Mouse (Mus musculus) liver, embryonic 14.5 days (tissue): ENCODE results near the gene Prrg2. TPM values are rescaled to one million over a fixed set of nuclear protein-coding genes. Genes with fewer than 3 reads are reported as not detected.

Source experiments
- ATAC-seq: fragments of 200-750 bp; cut with Nextera tagmentation; 2 replicates; pipeline ENCODE4 v1.8.0; 2017; ENCODE audit warnings: moderate number of reproducible peaks, mild to moderate bottlenecking, moderate library complexity; ENCODE audit not compliant: insufficient read depth
- DNase-seq, 3 experiments: peaks; one replicate each; pipeline ENCODE4 v3.0.0-alpha.2; 2012 to 2013; ENCODE audit warnings: low read depth in 3 of 3, low spot score in 3 of 3
- H3K27ac ChIP-seq: fragments of 300-500 bp; sonication (generic); 2 replicates; pipeline ENCODE4 v1.5.1; 2014; ENCODE audit warnings: moderate library complexity, mild to moderate bottlenecking, control low read depth, inconsistent platforms
- H3K27me3 ChIP-seq: fragments of 300-500 bp; sonication (generic); 2 replicates; pipeline ENCODE4 v1.6.1; 2014; ENCODE audit warnings: mild to moderate bottlenecking, low read length, moderate library complexity; ENCODE audit not compliant: control insufficient read depth, insufficient read depth
- H3K36me3 ChIP-seq: fragments of 300-500 bp; sonication (generic); replicated peaks from 2 replicates; pipeline ENCODE4 v1.6.1; 2014; ENCODE audit warnings: low read depth; ENCODE audit not compliant: control insufficient read depth, insufficient read depth
- H3K4me1 ChIP-seq, 2 experiments: fragments of 200-500 bp in 1 of 2; fragments of 300-500 bp in 1 of 2; sonication (generic) in 1 of 2; replicated peaks; 2 replicates each; pipeline ENCODE4 v1.6.1; 2012 to 2014; ENCODE audit warnings: antibody characterized with exemption in 1 of 2, inconsistent platforms in 1 of 2, low read length in 1 of 2; ENCODE audit not compliant: control insufficient read depth in 2 of 2, insufficient read depth in 2 of 2
- H3K4me2 ChIP-seq: fragments of 300-500 bp; sonication (generic); 2 replicates; pipeline ENCODE4 v1.6.1; 2014; ENCODE audit warnings: low read depth, mild to moderate bottlenecking, control low read depth, moderate library complexity
- H3K4me3 ChIP-seq, 2 experiments: fragments of 200-500 bp in 1 of 2; fragments of 300-500 bp in 1 of 2; sonication (generic) in 1 of 2; 2 replicates each; pipeline ENCODE4 v1.5.1; 2012 to 2014; ENCODE audit warnings: low read depth in 2 of 2, low read length in 2 of 2, mild to moderate bottlenecking in 2 of 2, control low read depth in 1 of 2, inconsistent platforms in 1 of 2, moderate library complexity in 1 of 2; ENCODE audit not compliant: insufficient read depth in 1 of 2
- H3K9ac ChIP-seq: fragments of 300-500 bp; sonication (generic); replicated peaks from 2 replicates; pipeline ENCODE4 v1.6.1; 2014; ENCODE audit warnings: mild to moderate bottlenecking, control low read depth, moderate library complexity
- H3K9me3 ChIP-seq: fragments of 300-500 bp; sonication (generic); 2 replicates; pipeline ENCODE4 v1.6.1; 2016; ENCODE audit warnings: low read length, mixed read lengths; ENCODE audit not compliant: control insufficient read depth
- CTCF ChIP-seq: IDR thresholded peaks from 2 replicates; pipeline ENCODE4 v1.5.1; 2016; ENCODE audit warnings: antibody characterized with exemption, low read depth, control low read depth
- EP300 ChIP-seq: IDR thresholded peaks from 2 replicates; pipeline ENCODE4 v1.6.1; 2016; ENCODE audit warnings: antibody characterized with exemption, low read depth
- WGBS: fragments of 180-500 bp; shearing (Covaris S2); extraction: QIAGEN DNeasy Blood & Tissue Kit; methylation state at CpG from one replicate; pipeline ENCODE4 v1.1.7; 2014; ENCODE audit not compliant: insufficient replicate concordance; 5-methylcytosine and 5-hydroxymethylcytosine counted together
- polyA plus RNA-seq, 2 experiments: library from polyadenylated mRNA; depleted of rRNA in 1 of 2; stranded (reverse) in 1 of 2; unstranded in 1 of 2; fragments of >200 nt; fragmentation: Nextera tagmentation in 1 of 2; extraction: Ambion mirVana in 1 of 2; gene quantifications; 2 replicates each; pipeline versions ENCODE4 v1.2.1 to v1.2.3; 2012 to 2014

The Prrg2 gene
- polyA plus RNA-seq, 2 experiments = 6.2 to 8.5 TPM

GRCm38 (mm10) chr7:45037720-45038361 lies 24.6 kb downstream of the Prrg2 start:
- DNase-seq (peak in 1 of 3 experiments; percentile 40), ATAC-seq (peak; percentile 55; the same call in 1 of the 2 replicates)
- H3K36me3 ChIP-seq = peaks cover 27% of the 10 kb centered on the region
- TF ChIP-seq CTCF = peak; percentile 95
- TF ChIP-seq EP300 = no peak
- H3K9me3 ChIP-seq = no peaks in the 10 kb centered on the region
- WGBS = 46% methylated on average over 7 of the region's 7 CpGs
- no peaks in the 10 kb centered on the region for H3K27me3 ChIP-seq
- no peak overlapping the region for H3K4me3 ChIP-seq
- no peak overlapping the region for H3K27ac ChIP-seq
- H3K4me2 ChIP-seq = no peak overlapping the region
- no peak overlapping the region for H3K9ac ChIP-seq
- no peaks in the 10 kb centered on the region for H3K4me1 ChIP-seq

DNA sequence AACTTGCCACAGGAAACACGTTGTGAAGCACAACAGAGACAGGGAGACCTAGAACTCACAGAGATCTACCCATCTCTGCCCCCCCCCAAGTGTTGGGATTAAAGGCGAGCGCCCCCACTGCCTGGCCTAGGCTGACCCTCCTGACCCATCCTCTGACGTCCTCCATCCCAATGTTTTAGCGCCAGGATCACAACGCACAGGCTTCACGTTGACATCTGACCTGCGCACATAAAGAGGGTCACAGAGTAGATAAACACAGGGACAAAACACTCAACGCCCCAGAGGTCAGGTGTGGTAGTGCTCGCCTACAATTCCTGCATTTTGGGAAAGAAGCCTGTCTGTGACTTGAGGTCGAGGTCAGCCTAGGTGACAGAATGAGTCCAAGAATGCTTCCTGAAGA lies 25.8 kb downstream of the Prrg2 start:
- Histone ChIP-seq H3K4me3 (no peak overlapping the region), H3K9me3 (no peaks in the 10 kb centered on the region), H3K27ac (no peak overlapping the region), H3K36me3 (peaks cover 18% of the 10 kb centered on the region), H3K4me1 (no peaks in the 10 kb centered on the region), H3K27me3 (no peaks in the 10 kb centered on the region), H3K9ac (no peak overlapping the region), H3K4me2 (no peak overlapping the region)
- DNase-seq = no peak
- no peak for TF ChIP-seq EP300
- TF ChIP-seq CTCF = peak; percentile 22; the same call in 1 of the 2 replicates
- ATAC-seq = no peak
- 76% methylated on average over 11 of the region's 11 CpGs for WGBS

DNA sequence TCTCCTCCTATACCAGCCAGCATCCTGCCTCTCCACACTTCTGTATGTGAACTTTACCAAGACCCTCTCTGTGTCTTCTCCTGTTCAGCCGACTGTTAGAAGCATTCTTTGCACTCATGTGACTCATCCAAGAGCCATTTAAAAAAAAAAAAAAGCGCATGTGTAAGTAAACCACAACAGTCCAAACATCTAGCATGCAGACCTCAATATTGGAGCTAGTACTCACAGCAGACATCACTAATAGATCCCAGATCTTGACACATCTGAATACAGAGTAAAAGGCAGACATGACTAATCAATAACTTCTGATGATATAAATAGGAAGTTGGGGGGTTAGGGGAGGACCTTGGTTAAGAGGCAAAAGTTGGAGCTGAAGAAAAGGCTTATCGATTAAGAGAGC lies 26.8 kb downstream of the Prrg2 start:
- 76% methylated on average over 3 of the region's 3 CpGs for WGBS
- H3K36me3 ChIP-seq = peaks cover 15% of the 10 kb centered on the region
- no peak overlapping the region for H3K4me3 ChIP-seq
- no peaks in the 10 kb centered on the region for H3K27me3 ChIP-seq
- TF ChIP-seq CTCF (no peak), EP300 (no peak)
- ATAC-seq (no peak), DNase-seq (no peak)
- no peak overlapping the region for H3K4me2 ChIP-seq
- no peak overlapping the region for H3K9ac ChIP-seq
- no peak overlapping the region for H3K27ac ChIP-seq
- H3K4me1 ChIP-seq = no peaks in the 10 kb centered on the region
- no peaks in the 10 kb centered on the region for H3K9me3 ChIP-seq

DNA sequence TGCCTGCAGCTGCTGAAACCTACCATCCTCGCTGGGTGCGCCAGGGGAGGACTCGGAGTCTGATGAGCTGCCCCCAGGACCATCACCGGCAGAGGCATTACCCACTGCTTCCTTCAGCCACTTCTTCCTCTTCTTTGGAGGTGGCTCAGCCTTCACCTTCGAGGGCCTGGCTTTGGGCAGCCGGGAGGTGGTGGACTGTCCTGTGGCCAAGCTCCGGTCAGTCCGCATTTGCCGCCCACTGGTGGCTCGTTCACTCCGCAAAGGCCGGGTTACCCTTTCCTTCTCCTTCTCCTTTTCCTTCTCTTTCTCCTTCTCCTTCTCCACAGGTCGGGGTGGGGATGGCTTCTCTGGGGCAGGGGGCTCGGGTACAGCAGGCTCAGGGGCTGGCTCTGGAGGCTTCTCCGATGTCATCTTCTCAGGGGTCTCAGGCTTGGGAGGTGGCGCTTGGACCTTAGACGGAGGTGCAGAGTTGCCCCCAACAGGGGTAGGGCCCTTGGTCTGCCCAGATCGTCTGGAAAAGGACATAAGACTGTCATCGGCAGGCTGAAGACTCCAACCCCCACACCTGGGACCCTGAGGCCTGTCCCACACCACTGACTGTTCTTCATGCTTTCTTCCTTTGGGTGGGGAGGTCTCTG lies 28.6 kb downstream of the Prrg2 start:
- H3K36me3 ChIP-seq = peaks cover 15% of the 10 kb centered on the region
- H3K27me3 ChIP-seq = no peaks in the 10 kb centered on the region
- DNase-seq (no peak), ATAC-seq (no peak)
- H3K9ac ChIP-seq = no peak overlapping the region
- 82% methylated on average over 19 of the region's 19 CpGs for WGBS
- TF ChIP-seq EP300 (no peak), CTCF (no peak)
- no peaks in the 10 kb centered on the region for H3K4me1 ChIP-seq
- no peak overlapping the region for H3K27ac ChIP-seq
- no peak overlapping the region for H3K4me2 ChIP-seq
- no peaks in the 10 kb centered on the region for H3K9me3 ChIP-seq
- H3K4me3 ChIP-seq = no peak overlapping the region

- H3K4me1 ChIP-seq = no peaks in the 10 kb centered on the region
- ATAC-seq (no peak), DNase-seq (no peak)
- H3K9ac ChIP-seq = no peak overlapping the region
- H3K9me3 ChIP-seq = no peaks in the 10 kb centered on the region
- no peak overlapping the region for H3K4me2 ChIP-seq
- WGBS = 83% methylated on average over 8 of the region's 8 CpGs
- TF ChIP-seq EP300 = no peak
- TF ChIP-seq CTCF = no peak
- H3K27ac ChIP-seq = no peak overlapping the region
- peaks cover 23% of the 10 kb centered on the region for H3K36me3 ChIP-seq
- H3K27me3 ChIP-seq = no peaks in the 10 kb centered on the region
- no peak overlapping the region for H3K4me3 ChIP-seq
Observed at GRCm38 (mm10) chr7:45030857-45031256, 31.6 kb downstream of the Prrg2 start.
